13 mouse cellular contexts compared by ENCODE assay signal in the genomic region with DNA sequence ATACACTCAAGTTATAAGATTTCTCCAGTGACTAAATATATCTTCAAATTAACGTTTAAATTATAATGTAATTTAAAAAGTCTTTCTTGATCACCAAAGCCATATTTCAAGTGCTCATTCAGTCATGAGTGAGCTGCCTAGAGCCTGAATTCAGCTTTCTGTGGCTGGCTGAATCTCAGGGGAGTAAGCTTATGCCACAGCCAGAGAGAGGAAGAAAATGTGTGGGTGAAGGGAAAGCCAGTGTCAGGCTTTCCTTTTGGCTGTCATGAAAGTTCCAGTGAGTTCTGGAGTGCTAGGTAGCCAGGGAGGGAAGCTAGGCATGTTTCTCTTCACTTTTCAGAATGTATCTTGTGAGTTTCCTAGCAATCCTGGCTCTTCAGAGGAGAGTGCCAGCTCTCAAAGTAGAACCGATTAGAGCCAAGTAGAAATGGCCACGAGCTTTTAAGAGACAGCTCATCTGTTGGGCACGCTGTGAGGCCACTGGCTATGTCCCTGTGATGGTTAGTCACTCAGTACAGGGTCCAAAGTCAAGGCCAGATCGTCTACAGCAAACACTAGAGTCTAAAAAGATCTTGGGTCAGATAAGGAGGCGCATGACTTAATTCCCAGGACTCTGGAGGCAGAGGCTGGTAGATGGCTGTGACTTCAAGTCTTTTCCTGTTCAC. TPM values are rescaled to one million over a fixed set of nuclear protein-coding genes. Genes with fewer than 3 reads are reported as not detected.
DNase-seq lines count a peak whose midpoint lies in the region; ATAC-seq lines count a peak whose summit lies in the region.
"Had no signal": no experiment of that assay in that cellular context is flagged by ENCODE, and none has a peak within 500 bp of the region (broad histone marks: within the 10 kb centered on the region; RNA-seq: fewer than 3 reads in every experiment).

No protein-coding gene starts in this region.

- no peak for ATAC-seq in kidney, embryonic 14.5 days (ENCODE audit: low FRiP score, low TSS enrichment)
- peak; percentile 59; the same call in 1 of the 2 replicates for ATAC-seq in liver, embryonic 13.5 days (ENCODE audit: low read depth)

- H3K4me1 ChIP-seq in kidney, embryonic 14.5 days (ENCODE audit: control insufficient read depth, insufficient read depth, low read length), result no peaks in the 10 kb centered on the region
- H3K4me1 ChIP-seq in liver, embryonic 13.5 days (replicated peaks), result peaks cover 18% of the 10 kb centered on the region

- H3K36me3 ChIP-seq in kidney, embryonic 14.5 days (ENCODE audit: control insufficient read depth, insufficient read depth, low read length), result no peaks in the 10 kb centered on the region
- H3K36me3 ChIP-seq in liver, embryonic 13.5 days, result no peaks in the 10 kb centered on the region

- DNase-seq in kidney, adult 11 months, result peak; percentile 46
- DNase-seq in MN1 (ENCODE audit: low spot score), result peak; percentile 8
- DNase-seq in gastrocnemius, postnatal 25 days, result peak; percentile 33
- no peak for DNase-seq in liver, embryonic 13.5 days
- no peak for DNase-seq in layer of hippocampus, adult 11-12 months (ENCODE audit: low spot score)
- DNase-seq in thymus, postnatal 25 days, result no peak
- DNase-seq in T-cell, adult 2 months (ENCODE audit: low spot score), result no peak
- DNase-seq: cerebellum, postnatal 36 days; thymus, adult 18-20 months had no signal

- H3K4me3 ChIP-seq in kidney, embryonic 14.5 days (ENCODE audit: low read length), result no peak overlapping the region
- H3K4me3 ChIP-seq in liver, embryonic 13.5 days (replicated peaks), result no peak overlapping the region

- H3K27me3 ChIP-seq in kidney, embryonic 14.5 days (ENCODE audit: control insufficient read depth, insufficient read depth, low read length), result no peaks in the 10 kb centered on the region
- H3K27me3 ChIP-seq in liver, embryonic 13.5 days, result no peaks in the 10 kb centered on the region

- H3K27ac ChIP-seq in kidney, embryonic 14.5 days (ENCODE audit: low read depth, low read length), result no peak overlapping the region
- peak overlapping the region; percentile 4 for H3K27ac ChIP-seq in liver, embryonic 13.5 days
- H3K27ac ChIP-seq: macrophage had no signal

- H3K4me2 ChIP-seq in kidney, embryonic 14.5 days (replicated peaks; ENCODE audit: low read depth, low read length), result no peak overlapping the region
- no peak overlapping the region for H3K4me2 ChIP-seq in liver, embryonic 13.5 days

- no peaks in the 10 kb centered on the region for H3K9me3 ChIP-seq in kidney, embryonic 14.5 days (ENCODE audit: control insufficient read depth, low read length)
- no peaks in the 10 kb centered on the region for H3K9me3 ChIP-seq in liver, embryonic 13.5 days (replicated peaks)

- 73% methylated on average over 6 of the region's 6 CpGs for WGBS in kidney, embryonic 14.5 days
- 49% methylated on average over 6 of the region's 6 CpGs for WGBS in liver, embryonic 13.5 days (ENCODE audit: insufficient replicate concordance)

- H3K9ac ChIP-seq in kidney, embryonic 14.5 days (ENCODE audit: low read depth, low read length), result no peak overlapping the region
- no peak overlapping the region for H3K9ac ChIP-seq in liver, embryonic 13.5 days

RNA-seq across cellular contexts. Expression of a gene that starts 29.4 kb away (rescaled TPM):
- polyA plus RNA-seq in kidney, embryonic 14.5 days (2014; fragmentation: Nextera tagmentation; extraction: Ambion mirVana), result 0.59 TPM in 1 of 2 replicates, not detected in the other
- not detected for total RNA-seq in gastrocnemius, postnatal 25 days (2021)
- polyA plus RNA-seq in liver, embryonic 13.5 days (2015; fragmentation: Nextera tagmentation; extraction: Ambion mirVana), result not detected in 2 replicates
- total RNA-seq: gastrocnemius, adult 8-10 months had no signal
- polyA plus RNA-seq: neural tube, embryonic 14.5 days had no signal

Comparison
In these comparisons a context has a peak if more than half of its experiments do, and no peak if none do; other contexts are left out.
1. DNase-seq: peak in kidney, adult 11 months (single experiment), MN1 (single experiment) and gastrocnemius, postnatal 25 days (single experiment); none in liver, embryonic 13.5 days (single experiment), layer of hippocampus, adult 11-12 months (single experiment), thymus, postnatal 25 days (single experiment) and T-cell, adult 2 months (single experiment).